Mouse (Mus musculus): Measurements from ENCODE around the gene Mrtfa. TPM values are rescaled to one million over a fixed set of nuclear protein-coding genes. Genes with fewer than 3 reads are reported as not detected.
"Not testable (repeated sequence)": the region's sequence is repeated elsewhere in the genome, so short reads cannot be mapped to it uniquely, and the experiment has no call there.

Mrtfa gene
- polyA plus RNA-seq, 1 experiment: 53.7 TPM

- no peak overlapping the region for H3K27ac ChIP-seq (ENCODE audit: control insufficient read depth, insufficient read depth, low read depth, low read length, poor library complexity)
- no peaks in the 10 kb centered on the region for H3K4me1 ChIP-seq (ENCODE audit: control insufficient read depth, insufficient read depth, low read length)
- TF ChIP-seq POLR2A (IDR thresholded peaks at IDR 0.05; ENCODE audit: borderline replicate concordance, control insufficient read depth, low read depth, low read length) (no peak), CTCF (IDR thresholded peaks at IDR 0.05; ENCODE audit: control insufficient read depth, insufficient read depth, low read length) (no peak)
- 70% methylated on average over 3 of the region's 3 CpGs for WGBS
- no peak overlapping the region for H3K4me3 ChIP-seq (replicated peaks; ENCODE audit: control insufficient read depth, low read depth, low read length)
These were observed 37.7 kb upstream of the Mrtfa start for GRCm38 (mm10) chr15:81228258-81228657.

- no peak for TF ChIP-seq CTCF (IDR thresholded peaks at IDR 0.05; ENCODE audit: control insufficient read depth, insufficient read depth, low read length)
- no peak for TF ChIP-seq POLR2A (IDR thresholded peaks at IDR 0.05; ENCODE audit: borderline replicate concordance, control insufficient read depth, low read depth, low read length)
- H3K4me3 ChIP-seq (replicated peaks; ENCODE audit: control insufficient read depth, low read depth, low read length): no peak overlapping the region
- H3K27ac ChIP-seq (ENCODE audit: control insufficient read depth, insufficient read depth, low read depth, low read length, poor library complexity): no peak overlapping the region
- 85% methylated on average over 3 of the region's 3 CpGs for WGBS
- no peaks in the 10 kb centered on the region for H3K4me1 ChIP-seq (ENCODE audit: control insufficient read depth, insufficient read depth, low read length)
These were observed 36.7 kb upstream of the Mrtfa start for GRCm38 (mm10) chr15:81227275-81227674.

- Histone ChIP-seq H3K4me3 (replicated peaks; ENCODE audit: control insufficient read depth, low read depth, low read length) (no peak overlapping the region), H3K27ac (ENCODE audit: control insufficient read depth, insufficient read depth, low read depth, low read length, poor library complexity) (no peak overlapping the region), H3K4me1 (ENCODE audit: control insufficient read depth, insufficient read depth, low read length) (no peaks in the 10 kb centered on the region)
- TF ChIP-seq CTCF (IDR thresholded peaks at IDR 0.05; ENCODE audit: control insufficient read depth, insufficient read depth, low read length) (no peak), POLR2A (IDR thresholded peaks at IDR 0.05; ENCODE audit: borderline replicate concordance, control insufficient read depth, low read depth, low read length) (no peak)
- 72% methylated on average over 4 of the region's 4 CpGs for WGBS
These were observed 36.2 kb upstream of the Mrtfa start for GRCm38 (mm10) chr15:81226796-81227195.

- H3K27ac ChIP-seq (ENCODE audit: control insufficient read depth, insufficient read depth, low read depth, low read length, poor library complexity): no peak overlapping the region
- 71% methylated on average over 6 of the region's 6 CpGs for WGBS
- TF ChIP-seq CTCF (IDR thresholded peaks at IDR 0.05; ENCODE audit: control insufficient read depth, insufficient read depth, low read length): no peak
- no peak for TF ChIP-seq POLR2A (IDR thresholded peaks at IDR 0.05; ENCODE audit: borderline replicate concordance, control insufficient read depth, low read depth, low read length)
- H3K4me1 ChIP-seq (ENCODE audit: control insufficient read depth, insufficient read depth, low read length): no peaks in the 10 kb centered on the region
- H3K4me3 ChIP-seq (replicated peaks; ENCODE audit: control insufficient read depth, low read depth, low read length): no peak overlapping the region
These were observed 35.2 kb upstream of the Mrtfa start for GRCm38 (mm10) chr15:81225732-81226131.

GRCm38 (mm10) chr15:81225016-81225415 is 34.5 kb upstream of the Mrtfa start:
- 87% methylated on average over 10 of the region's 10 CpGs for WGBS

GRCm38 (mm10) chr15:81221446-81221845 is 30.9 kb upstream of the Mrtfa start:
- TF ChIP-seq CTCF (IDR thresholded peaks at IDR 0.05; ENCODE audit: control insufficient read depth, insufficient read depth, low read length) (no peak), POLR2A (IDR thresholded peaks at IDR 0.05; ENCODE audit: borderline replicate concordance, control insufficient read depth, low read depth, low read length) (no peak)
- 65% methylated on average over 6 of the region's 6 CpGs for WGBS
- no peaks in the 10 kb centered on the region for H3K4me1 ChIP-seq (ENCODE audit: control insufficient read depth, insufficient read depth, low read length)
- H3K4me3 ChIP-seq (replicated peaks; ENCODE audit: control insufficient read depth, low read depth, low read length): no peak overlapping the region
- H3K27ac ChIP-seq (ENCODE audit: control insufficient read depth, insufficient read depth, low read depth, low read length, poor library complexity): no peak overlapping the region

More at GRCm38 (mm10) chr15:81225016-81225415, 34.5 kb upstream of the Mrtfa start:
- no peak overlapping the region for H3K4me3 ChIP-seq (replicated peaks; ENCODE audit: control insufficient read depth, low read depth, low read length)
- H3K27ac ChIP-seq (ENCODE audit: control insufficient read depth, insufficient read depth, low read depth, low read length, poor library complexity): no peak overlapping the region
- TF ChIP-seq CTCF (IDR thresholded peaks at IDR 0.05; ENCODE audit: control insufficient read depth, insufficient read depth, low read length) (no peak), POLR2A (IDR thresholded peaks at IDR 0.05; ENCODE audit: borderline replicate concordance, control insufficient read depth, low read depth, low read length) (no peak)
- no peaks in the 10 kb centered on the region for H3K4me1 ChIP-seq (ENCODE audit: control insufficient read depth, insufficient read depth, low read length)

- H3K4me3 ChIP-seq (replicated peaks; ENCODE audit: control insufficient read depth, low read depth, low read length); H3K27ac ChIP-seq (ENCODE audit: control insufficient read depth, insufficient read depth, low read depth, low read length, poor library complexity); H3K4me1 ChIP-seq (ENCODE audit: control insufficient read depth, insufficient read depth, low read length): not testable (repeated sequence)
- WGBS: 81% methylated on average over 8 of the region's 8 CpGs
These were observed 29.5 kb upstream of the Mrtfa start for GRCm38 (mm10) chr15:81220051-81220450.

- Histone ChIP-seq H3K4me1 (ENCODE audit: control insufficient read depth, insufficient read depth, low read length) (no peaks in the 10 kb centered on the region), H3K4me3 (replicated peaks; ENCODE audit: control insufficient read depth, low read depth, low read length) (no peak overlapping the region), H3K27ac (ENCODE audit: control insufficient read depth, insufficient read depth, low read depth, low read length, poor library complexity) (no peak overlapping the region)
- TF ChIP-seq CTCF (IDR thresholded peaks at IDR 0.05; ENCODE audit: control insufficient read depth, insufficient read depth, low read length) (no peak), POLR2A (IDR thresholded peaks at IDR 0.05; ENCODE audit: borderline replicate concordance, control insufficient read depth, low read depth, low read length) (no peak)
- 26% methylated on average over 6 of the region's 6 CpGs for WGBS
These were observed 28.5 kb upstream of the Mrtfa start for GRCm38 (mm10) chr15:81219054-81219453.

GRCm38 (mm10) chr15:81216906-81217653 is 26.5 kb upstream of the Mrtfa start:
- TF ChIP-seq POLR2A (IDR thresholded peaks at IDR 0.05; ENCODE audit: borderline replicate concordance, control insufficient read depth, low read depth, low read length): no peak
- no peak overlapping the region for H3K27ac ChIP-seq (ENCODE audit: control insufficient read depth, insufficient read depth, low read depth, low read length, poor library complexity)
- WGBS: 82% methylated on average over 19 of the region's 19 CpGs

More at GRCm38 (mm10) chr15:81216906-81217653, 26.5 kb upstream of the Mrtfa start:
- Histone ChIP-seq H3K4me1 (ENCODE audit: control insufficient read depth, insufficient read depth, low read length) (no peaks in the 10 kb centered on the region), H3K4me3 (replicated peaks; ENCODE audit: control insufficient read depth, low read depth, low read length) (no peak overlapping the region)
